Mouse (Mus musculus) forebrain, embryonic 12.5 days (tissue): ENCODE results near the gene Sash1. TPM values are rescaled to one million over a fixed set of nuclear protein-coding genes. Genes with fewer than 3 reads are reported as not detected.

Experiments used
- ATAC-seq: fragments of 200-750 bp; cut with Nextera tagmentation; 2 replicates; pipeline ENCODE4 v1.8.0; 2017; ENCODE audit warnings: moderate TSS enrichment; ENCODE audit not compliant: low FRiP score
- H3K27ac ChIP-seq: fragments of 300-500 bp; sonication (generic); 2 replicates; pipeline ENCODE4 v1.5.1; 2016; ENCODE audit warnings: mild to moderate bottlenecking
- H3K27me3 ChIP-seq: fragments of 300-500 bp; sonication (generic); 2 replicates; pipeline ENCODE4 v1.6.1; 2016; ENCODE audit warnings: mild to moderate bottlenecking
- H3K36me3 ChIP-seq: fragments of 300-500 bp; sonication (generic); replicated peaks from 2 replicates; pipeline ENCODE4 v1.6.1; 2016; ENCODE audit warnings: mild to moderate bottlenecking
- H3K4me1 ChIP-seq: fragments of 300-500 bp; sonication (generic); 2 replicates; pipeline ENCODE4 v1.6.1; 2016
- H3K4me2 ChIP-seq: fragments of 300-500 bp; sonication (generic); 2 replicates; pipeline ENCODE4 v1.6.1; 2016; ENCODE audit warnings: mild to moderate bottlenecking, moderate library complexity
- H3K4me3 ChIP-seq: fragments of 300-500 bp; sonication (generic); replicated peaks from 2 replicates; pipeline ENCODE4 v1.5.1; 2016; ENCODE audit warnings: mild to moderate bottlenecking
- H3K9ac ChIP-seq: fragments of 300-500 bp; sonication (generic); 2 replicates; pipeline ENCODE4 v1.6.1; 2016; ENCODE audit warnings: mild to moderate bottlenecking
- H3K9me3 ChIP-seq: fragments of 300-500 bp; sonication (generic); 2 replicates; pipeline ENCODE4 v1.6.1; 2016
- WGBS: fragments of 180-500 bp; shearing (Covaris S2); methylation state at CpG from one replicate; pipeline ENCODE4 v1.1.7; 2016; 5-methylcytosine and 5-hydroxymethylcytosine counted together
- polyA plus RNA-seq: library from polyadenylated mRNA; unstranded; fragments of >200 nt; fragmentation: Nextera tagmentation; extraction: Ambion mirVana; gene quantifications from 2 replicates; pipeline ENCODE4 v1.2.1, GENCODE M21; 2016

Gene Sash1
- 3.0 and 4.6 TPM in 2 replicates for polyA plus RNA-seq

DNA sequence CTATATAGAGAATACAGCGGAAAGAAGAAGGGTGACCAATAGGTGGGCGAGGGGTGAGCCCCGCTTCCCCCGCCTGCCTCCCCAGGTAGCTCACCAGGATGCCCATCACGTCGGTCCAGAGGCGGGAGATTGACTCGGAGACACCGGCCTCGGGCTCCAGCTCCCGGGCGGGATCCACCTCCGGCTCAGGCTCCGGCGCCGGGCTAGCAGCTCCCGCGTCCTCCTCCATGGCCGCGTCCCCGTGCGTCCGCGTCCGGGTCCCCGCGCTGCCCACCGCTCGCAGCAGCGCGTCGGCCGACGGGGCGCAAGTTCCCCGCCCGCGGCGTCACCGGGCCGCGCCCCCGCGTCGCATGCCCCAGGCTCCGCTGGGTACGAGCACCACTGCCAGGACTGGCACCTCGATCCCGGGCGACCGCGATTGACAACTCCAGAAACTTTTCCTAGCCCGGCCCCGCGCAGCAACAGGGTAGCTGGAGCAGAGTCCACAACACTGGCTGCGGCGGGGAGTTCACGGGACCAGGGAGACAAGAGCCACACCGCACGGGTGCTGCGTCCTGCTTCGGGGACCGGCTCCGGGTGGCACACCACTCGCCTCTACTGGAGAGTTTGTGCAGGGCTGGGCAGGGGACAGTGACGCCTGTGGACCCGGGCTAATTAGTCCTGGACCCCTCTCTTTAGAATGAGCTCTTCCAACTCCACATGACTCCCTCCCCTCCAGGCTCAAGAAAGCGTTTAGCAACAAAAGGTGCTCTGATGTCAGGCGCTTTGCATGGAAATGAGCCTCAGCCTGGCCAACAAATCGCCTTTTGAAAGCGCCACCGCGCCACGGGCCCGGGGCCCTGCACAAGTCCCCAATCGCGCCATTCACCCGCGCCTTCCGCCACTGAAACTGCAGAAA lies at the start of gene Sash1:
Gene Sash1 (minus strand): TSS at position 441 of the 898 bp plus-strand sequence.
- Histone ChIP-seq H3K27me3 (peaks cover 18% of the 10 kb centered on the region; the same call in 1 of the 2 replicates), H3K9ac (peak within 1 kb of the TSS; percentile 68), H3K9me3 (no peaks in the 10 kb centered on the region), H3K4me1 (peaks cover 40% of the 10 kb centered on the region), H3K27ac (peak within 1 kb of the TSS; percentile 88), H3K4me3 (peak within 1 kb of the TSS; percentile 74), H3K36me3 (no peaks in the 10 kb centered on the region), H3K4me2 (peak within 1 kb of the TSS; percentile 80)
- WGBS: under 1% methylated on average over 68 of the region's 80 CpGs
- peak; percentile 92 for ATAC-seq

DNA sequence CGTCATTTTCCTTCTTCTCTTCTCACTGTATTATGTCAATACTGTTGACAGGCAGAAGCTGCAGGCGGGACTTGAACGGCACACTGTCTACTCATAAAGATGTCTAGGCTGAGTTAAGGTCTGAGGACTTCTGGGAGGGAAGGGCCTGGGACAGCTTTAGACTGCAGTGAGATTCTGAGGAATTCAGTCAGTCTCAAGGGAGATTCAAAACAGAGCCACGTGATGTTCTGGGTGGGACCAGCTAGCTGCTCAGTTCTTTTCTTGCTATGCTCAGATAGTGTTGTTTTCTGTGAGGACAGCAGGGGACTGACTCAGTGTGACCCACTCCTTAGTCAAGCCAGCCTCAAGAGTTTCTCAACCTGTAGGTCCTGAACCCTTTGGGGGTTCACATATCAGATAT lies 49.7 kb upstream of the Sash1 start:
- Histone ChIP-seq H3K27ac (no peak overlapping the region), H3K27me3 (no peaks in the 10 kb centered on the region), H3K9me3 (no peaks in the 10 kb centered on the region), H3K36me3 (no peaks in the 10 kb centered on the region), H3K4me3 (no peak overlapping the region), H3K9ac (no peak overlapping the region), H3K4me2 (no peak overlapping the region), H3K4me1 (no peaks in the 10 kb centered on the region)
- ATAC-seq: no peak
- 80% methylated on average over 4 of the region's 4 CpGs for WGBS

DNA sequence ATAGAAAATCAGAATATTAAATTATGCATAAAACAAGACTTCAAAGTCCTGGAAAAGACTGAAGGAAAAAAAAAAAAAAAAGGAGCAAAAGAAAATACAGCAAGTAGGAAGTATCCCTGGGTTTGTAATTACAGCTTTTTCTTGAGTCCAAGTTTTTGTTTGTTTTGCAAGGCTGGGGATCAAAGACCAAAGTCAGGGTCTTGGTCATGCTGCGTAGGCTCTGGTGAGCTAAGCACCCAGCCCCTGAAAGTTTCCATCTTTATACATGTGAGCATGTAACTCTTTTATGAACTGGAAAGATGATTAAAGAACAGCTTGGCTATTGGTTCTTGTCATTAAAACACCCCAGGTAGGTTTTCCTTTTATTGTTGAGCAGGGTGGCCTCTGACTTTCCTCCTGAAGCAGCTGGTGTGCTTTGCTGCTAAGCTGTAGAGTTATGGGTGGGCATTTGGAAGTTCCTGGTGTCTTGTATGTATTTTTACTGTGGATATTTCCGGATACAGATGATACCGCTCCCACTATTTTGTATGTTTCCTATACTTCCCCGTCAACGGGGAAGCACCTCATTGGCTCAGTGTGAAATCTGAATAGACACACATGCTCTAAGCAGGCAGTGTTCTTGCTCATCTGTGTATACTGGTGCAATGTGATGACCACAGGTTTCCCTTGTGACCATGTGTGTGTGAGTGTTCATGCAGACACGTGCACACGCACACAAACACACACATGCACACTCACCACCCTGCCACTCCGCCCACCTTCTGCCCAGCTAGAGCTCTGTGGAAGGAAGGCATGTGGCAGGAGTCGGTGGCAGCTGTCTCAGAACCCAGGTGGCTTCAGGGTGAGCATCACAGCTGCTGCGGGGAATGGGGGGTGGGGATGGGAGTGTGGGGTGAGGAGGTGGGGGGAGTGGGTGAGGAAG lies 47.8 kb upstream of the Sash1 start:
- Histone ChIP-seq H3K4me1 (peaks cover 10% of the 10 kb centered on the region), H3K36me3 (no peaks in the 10 kb centered on the region), H3K9ac (no peak overlapping the region), H3K27me3 (no peaks in the 10 kb centered on the region), H3K27ac (no peak overlapping the region), H3K9me3 (no peaks in the 10 kb centered on the region), H3K4me3 (no peak overlapping the region), H3K4me2 (no peak overlapping the region)
- 89% methylated on average over 10 of the region's 10 CpGs for WGBS
- no peak for ATAC-seq

DNA sequence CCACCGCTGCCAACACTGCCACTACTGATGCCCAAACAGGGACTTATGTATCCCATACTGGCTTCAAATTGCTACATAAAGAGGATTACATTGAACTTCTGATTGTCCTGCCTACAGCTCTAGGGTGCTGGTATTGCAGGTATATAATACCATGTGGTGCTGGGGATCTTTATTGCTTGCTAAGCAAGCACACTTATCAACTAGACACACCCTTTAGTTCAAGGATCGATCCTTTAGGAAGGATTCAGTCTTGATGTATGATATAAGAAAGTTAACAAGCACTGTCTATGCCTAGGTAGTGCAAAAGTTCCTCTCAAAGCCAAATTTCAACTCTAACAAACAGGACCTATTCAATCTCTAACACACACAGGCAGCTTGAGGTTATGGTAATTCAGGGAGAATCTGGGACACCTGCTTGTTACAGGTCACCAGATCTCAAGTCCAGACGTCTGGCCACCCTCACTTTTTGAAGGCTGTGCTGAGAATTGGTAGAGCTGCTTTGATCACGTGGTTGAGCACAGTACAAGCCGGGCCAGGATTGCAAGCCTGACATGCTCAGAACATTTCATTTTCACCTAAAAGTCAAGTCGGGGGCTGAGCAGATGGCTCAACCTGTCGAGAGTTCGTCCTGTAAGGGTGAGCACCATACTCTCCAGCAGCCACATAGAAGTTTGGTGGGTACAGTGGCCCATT lies 45.8 kb upstream of the Sash1 start:
- 91% methylated on average over 8 of the region's 8 CpGs for WGBS
- H3K4me1 ChIP-seq: peaks cover 11% of the 10 kb centered on the region
- no peaks in the 10 kb centered on the region for H3K9me3 ChIP-seq
- H3K4me2 ChIP-seq: no peak overlapping the region
- H3K36me3 ChIP-seq: no peaks in the 10 kb centered on the region
- no peak overlapping the region for H3K27ac ChIP-seq
- no peak overlapping the region for H3K4me3 ChIP-seq
- no peak for ATAC-seq
- no peaks in the 10 kb centered on the region for H3K27me3 ChIP-seq
- H3K9ac ChIP-seq: no peak overlapping the region

DNA sequence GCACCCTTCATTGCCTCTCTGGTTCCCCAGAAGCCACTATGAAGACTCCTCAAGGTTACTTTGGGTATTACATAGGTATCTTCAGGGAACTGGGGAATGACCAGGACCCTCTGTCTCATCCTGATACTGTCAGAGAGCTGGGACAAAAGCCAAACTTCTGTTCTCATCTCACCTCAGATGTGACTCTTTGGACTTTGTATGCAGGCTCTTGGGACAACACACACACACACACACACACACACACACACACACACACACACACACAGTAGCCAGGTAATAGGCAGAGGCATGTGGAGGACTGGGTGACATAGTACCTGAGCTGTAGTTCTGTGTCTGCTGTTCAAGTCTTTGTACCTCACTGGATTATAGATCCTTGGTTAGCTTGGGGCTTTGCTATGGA lies 44.8 kb upstream of the Sash1 start:
- Histone ChIP-seq H3K27me3 (no peaks in the 10 kb centered on the region; the same call in 1 of the 2 replicates), H3K4me2 (no peak overlapping the region), H3K27ac (no peak overlapping the region), H3K4me3 (no peak overlapping the region), H3K9ac (no peak overlapping the region), H3K9me3 (no peaks in the 10 kb centered on the region), H3K4me1 (peaks cover 11% of the 10 kb centered on the region), H3K36me3 (no peaks in the 10 kb centered on the region)
- no peak for ATAC-seq

DNA sequence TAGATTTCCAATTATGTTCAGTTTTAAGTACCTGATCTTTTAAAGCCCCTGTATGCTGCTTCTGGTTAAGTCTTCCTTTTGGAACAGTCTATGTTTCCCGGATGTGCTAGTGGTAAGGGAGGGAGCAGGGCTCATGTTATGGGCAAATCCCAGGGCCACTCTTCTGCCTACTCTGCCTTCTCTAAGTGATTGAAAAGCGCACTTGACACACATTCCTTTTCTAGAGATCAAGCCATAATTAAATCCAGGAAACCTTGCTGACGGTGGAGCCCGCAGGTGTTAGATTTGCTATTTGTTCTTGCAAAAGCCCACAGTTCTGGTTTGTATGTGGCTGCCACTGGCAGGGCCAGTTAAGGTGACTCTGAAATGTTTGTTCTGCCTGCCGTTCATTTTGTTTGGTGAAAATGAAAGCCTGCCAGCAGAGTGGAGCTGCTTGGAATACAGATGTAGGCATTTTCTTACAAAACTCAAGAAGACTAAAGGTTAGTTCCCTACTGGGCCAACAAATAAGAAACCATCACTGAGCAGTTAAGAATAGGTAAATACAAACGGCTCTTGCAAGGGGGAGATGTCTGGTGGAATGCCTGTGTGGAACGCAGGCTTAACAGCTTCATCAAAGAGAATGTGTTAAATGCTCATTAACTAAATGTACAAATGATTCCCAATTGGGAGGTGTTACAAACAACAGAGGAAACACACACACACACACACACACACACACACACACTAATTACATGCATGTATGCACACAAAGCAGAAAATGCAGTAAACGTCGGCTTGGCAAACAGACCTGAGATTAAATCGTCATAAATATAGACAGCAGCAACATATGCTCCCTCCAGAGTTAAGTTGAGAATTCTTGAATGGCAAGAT lies 43.1 kb upstream of the Sash1 start:
- 46% methylated on average over 10 of the region's 10 CpGs for WGBS
- H3K9ac ChIP-seq: no peak overlapping the region
- H3K36me3 ChIP-seq: no peaks in the 10 kb centered on the region
- ATAC-seq: peak; percentile 30; the same call in 1 of the 2 replicates
- no peaks in the 10 kb centered on the region; the same call in 1 of the 2 replicates for H3K27me3 ChIP-seq
- no peak overlapping the region for H3K4me3 ChIP-seq
- H3K27ac ChIP-seq: no peak overlapping the region
- H3K9me3 ChIP-seq: no peaks in the 10 kb centered on the region
- peaks cover 11% of the 10 kb centered on the region for H3K4me1 ChIP-seq
- H3K4me2 ChIP-seq: no peak overlapping the region

DNA sequence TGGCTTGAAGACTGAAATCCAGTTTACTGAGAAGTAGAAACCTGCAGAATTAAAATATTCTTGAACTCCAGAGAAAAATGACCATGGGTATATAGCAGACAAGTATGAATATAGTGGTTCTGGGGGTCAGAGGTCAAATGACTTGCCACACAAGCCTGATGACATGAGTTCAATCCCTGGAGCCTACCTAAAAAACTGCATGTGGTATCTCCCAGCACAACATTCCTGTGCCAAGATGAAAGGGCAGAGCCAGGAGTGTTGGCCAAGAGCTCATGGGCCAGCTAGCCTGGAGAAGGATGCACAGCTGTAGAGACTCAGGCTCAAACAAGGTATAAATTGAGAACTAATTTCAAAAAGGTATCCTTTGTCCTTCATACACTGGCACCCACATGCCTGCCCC lies 42.4 kb upstream of the Sash1 start:
- no peak overlapping the region for H3K27ac ChIP-seq

DNA sequence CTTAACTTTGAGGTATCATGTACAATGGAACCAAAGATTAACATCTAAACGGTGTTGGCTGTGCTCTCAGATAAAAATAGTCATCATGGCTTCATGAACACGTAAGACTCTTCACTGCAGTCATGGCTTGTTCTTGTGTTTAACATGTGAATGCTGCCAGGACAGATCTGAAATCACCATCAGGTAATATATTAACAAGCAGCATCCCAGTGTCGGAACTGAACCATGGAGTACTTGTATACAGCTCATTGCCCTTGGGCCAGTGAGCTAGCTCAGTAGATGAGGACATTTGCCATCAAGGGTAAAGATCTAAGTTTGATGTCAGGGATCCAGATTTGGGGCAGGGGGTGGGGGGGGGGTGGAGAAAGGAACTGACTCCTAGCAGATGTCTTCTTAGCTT lies 41.0 kb upstream of the Sash1 start:
- WGBS: 92% methylated on average over 3 of the region's 3 CpGs
- H3K9ac ChIP-seq: no peak overlapping the region
- no peak for ATAC-seq
- no peak overlapping the region for H3K27ac ChIP-seq
- H3K4me3 ChIP-seq: no peak overlapping the region
- H3K36me3 ChIP-seq: no peaks in the 10 kb centered on the region
- no peak overlapping the region for H3K4me2 ChIP-seq
- H3K4me1 ChIP-seq: peaks cover 11% of the 10 kb centered on the region
- no peaks in the 10 kb centered on the region; the same call in 1 of the 2 replicates for H3K27me3 ChIP-seq
- H3K9me3 ChIP-seq: no peaks in the 10 kb centered on the region

More for the DNA sequence above, 42.4 kb upstream of the Sash1 start:
- Histone ChIP-seq H3K9me3 (no peaks in the 10 kb centered on the region), H3K4me3 (no peak overlapping the region), H3K36me3 (no peaks in the 10 kb centered on the region), H3K4me2 (no peak overlapping the region), H3K4me1 (peaks cover 11% of the 10 kb centered on the region), H3K27me3 (no peaks in the 10 kb centered on the region; the same call in 1 of the 2 replicates), H3K9ac (no peak overlapping the region)
- ATAC-seq: no peak

DNA sequence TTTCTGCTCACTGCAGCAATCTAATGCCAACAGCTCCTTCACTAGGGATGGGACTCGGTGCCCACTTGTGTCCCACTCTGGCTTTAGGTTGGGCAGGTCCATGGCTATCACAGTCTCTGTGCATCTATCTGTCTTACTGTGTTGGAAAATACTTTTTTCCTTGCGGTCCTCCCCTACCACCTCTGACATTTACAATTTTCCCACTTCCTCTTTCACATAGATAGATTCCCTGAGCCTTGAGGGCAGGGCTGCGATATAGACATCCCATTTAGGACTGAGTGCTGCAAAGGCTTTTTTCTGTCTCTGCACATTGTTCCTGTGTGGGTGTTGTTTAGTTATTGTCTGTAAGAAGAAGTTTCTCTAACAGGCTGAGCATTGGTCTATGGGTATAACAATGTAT lies 40.4 kb upstream of the Sash1 start:
- Histone ChIP-seq H3K36me3 (no peaks in the 10 kb centered on the region), H3K4me1 (peaks cover 16% of the 10 kb centered on the region), H3K4me3 (no peak overlapping the region), H3K9me3 (no peaks in the 10 kb centered on the region), H3K9ac (no peak overlapping the region), H3K27ac (no peak overlapping the region), H3K4me2 (no peak overlapping the region), H3K27me3 (no peaks in the 10 kb centered on the region; the same call in 1 of the 2 replicates)
- no peak for ATAC-seq
- 89% methylated on average over 3 of the region's 3 CpGs for WGBS

DNA sequence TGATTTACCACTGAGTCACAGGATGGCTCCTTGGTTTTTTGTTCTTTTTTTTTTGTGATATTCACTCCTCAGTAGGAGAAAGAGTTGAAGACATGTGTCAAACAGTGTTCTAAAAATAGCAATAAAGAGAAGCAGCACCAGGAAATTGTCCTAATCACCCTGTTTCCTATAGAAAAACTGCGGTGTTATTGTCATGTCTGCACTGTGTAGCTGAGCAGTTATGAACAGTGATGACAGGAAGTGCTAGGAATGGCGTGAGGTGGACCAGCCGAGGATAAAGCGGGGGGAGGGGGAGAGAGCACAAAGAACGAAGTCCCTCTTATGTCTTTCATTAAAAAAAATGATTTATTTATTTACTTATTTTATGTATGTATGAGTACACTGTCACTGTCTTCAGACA lies 39.4 kb upstream of the Sash1 start:
- Histone ChIP-seq H3K27ac (no peak overlapping the region), H3K9me3 (no peaks in the 10 kb centered on the region), H3K36me3 (no peaks in the 10 kb centered on the region), H3K4me2 (no peak overlapping the region), H3K27me3 (no peaks in the 10 kb centered on the region; the same call in 1 of the 2 replicates), H3K4me1 (peaks cover 21% of the 10 kb centered on the region), H3K9ac (no peak overlapping the region), H3K4me3 (no peak overlapping the region)
- 75% methylated on average over 5 of the region's 5 CpGs for WGBS
- 0 out of 2 replicates have a peak, but pooled peaks have one; percentile 42 for ATAC-seq

DNA sequence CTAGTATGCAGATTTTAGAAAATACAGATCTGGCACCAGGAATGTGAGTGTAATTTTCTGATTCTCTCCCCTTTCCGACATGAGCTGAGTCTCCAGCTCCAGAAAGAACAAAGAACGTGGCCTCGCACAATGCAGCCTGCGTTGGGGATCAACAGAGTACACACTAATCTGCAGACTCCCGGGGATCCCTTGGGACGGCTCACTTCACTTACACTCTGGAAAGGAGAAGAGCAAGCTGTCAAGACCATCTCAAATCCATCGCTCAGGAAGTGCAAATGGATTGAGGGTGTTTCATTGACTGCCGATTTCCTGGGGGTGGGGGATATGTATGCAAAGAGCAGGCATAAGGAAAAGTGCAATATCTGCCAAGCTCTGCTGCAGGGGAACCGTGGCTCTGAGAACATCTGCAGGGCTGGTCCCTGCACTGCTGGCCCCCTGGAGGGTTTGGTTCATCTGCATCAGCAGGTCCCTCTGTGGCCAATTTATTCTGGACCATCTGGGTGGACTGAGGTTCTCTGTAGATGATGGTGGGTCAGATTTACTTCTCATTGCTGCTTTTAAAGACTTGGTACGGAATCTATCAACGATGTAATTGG lies 35.3 kb upstream of the Sash1 start:
- 0 out of 2 replicates have a peak overlapping the region, but pooled peaks have one; percentile 31 for H3K27ac ChIP-seq
- H3K27me3 ChIP-seq: no peaks in the 10 kb centered on the region; the same call in 1 of the 2 replicates
- peak; percentile 55; the same call in 1 of the 2 replicates for ATAC-seq
- H3K4me2 ChIP-seq: no peak overlapping the region
- no peak overlapping the region for H3K9ac ChIP-seq
- no peaks in the 10 kb centered on the region for H3K36me3 ChIP-seq
- H3K9me3 ChIP-seq: no peaks in the 10 kb centered on the region
- peaks cover 11% of the 10 kb centered on the region for H3K4me1 ChIP-seq
- H3K4me3 ChIP-seq: no peak overlapping the region
- WGBS: 37% methylated on average over 11 of the region's 11 CpGs
